ENCODE assay signal across 13 mouse cellular contexts in genomic region chr12:67045099-67045750, GRCm38 (mm10).
DNase-seq lines count a peak whose midpoint lies in the region; ATAC-seq and TF ChIP-seq lines count a peak whose summit lies in the region.
"Had no signal": no experiment of that assay in that cellular context is flagged by ENCODE, and none has a peak within 500 bp of the region (broad histone marks: within the 10 kb centered on the region; RNA-seq: fewer than 3 reads in every experiment).

No protein-coding gene starts in this region.

- H3K4me3 ChIP-seq in neural tube, embryonic 11.5 days (ENCODE audit: low read depth, low read length) = no peak overlapping the region
- H3K4me3 ChIP-seq in neural tube, embryonic 15.5 days (replicated peaks) = no peak overlapping the region
- H3K4me3 ChIP-seq in forebrain, embryonic 14.5 days (ENCODE audit: low read depth, low read length) = no peak overlapping the region
- no peak overlapping the region for H3K4me3 ChIP-seq in neural tube, embryonic 13.5 days
- no peak overlapping the region for H3K4me3 ChIP-seq in kidney, adult 2 months (ENCODE audit: insufficient read depth, low read depth, low read length)

- peak; percentile 16 for DNase-seq in neural tube, embryonic 11.5 days (ENCODE audit: low spot score)
- peak; percentile 70 for DNase-seq in forebrain, embryonic 14.5 days (ENCODE audit: low spot score)
- peak; percentile 29 to 67 for DNase-seq in layer of hippocampus, adult 18-20 months (ENCODE audit: low spot score in 2 of 2)
- DNase-seq in kidney, adult 9 months = no peak
- no peak for DNase-seq in adrenal gland, postnatal 4 days (ENCODE audit: low spot score in 2 of 2)
- DNase-seq in kidney, adult 2 months = no peak
- DNase-seq: adrenal gland, postnatal 25 days; cerebellum, adult 8-10 months; gastrocnemius, postnatal 25 days; kidney, adult 18-20 months; lung, adult 18-20 months had no signal

- no peaks in the 10 kb centered on the region for H3K36me3 ChIP-seq in neural tube, embryonic 11.5 days (ENCODE audit: control insufficient read depth, insufficient read depth, low read length)
- no peaks in the 10 kb centered on the region for H3K36me3 ChIP-seq in neural tube, embryonic 15.5 days
- H3K36me3 ChIP-seq in forebrain, embryonic 14.5 days (ENCODE audit: control insufficient read depth, insufficient read depth, low read length) = no peaks in the 10 kb centered on the region
- H3K36me3 ChIP-seq in neural tube, embryonic 13.5 days = no peaks in the 10 kb centered on the region
- H3K36me3 ChIP-seq in kidney, adult 2 months (ENCODE audit: control insufficient read depth, insufficient read depth, low read length) = no peaks in the 10 kb centered on the region

- no peaks in the 10 kb centered on the region for H3K4me1 ChIP-seq in neural tube, embryonic 11.5 days (ENCODE audit: control insufficient read depth, insufficient read depth, low read length)
- H3K4me1 ChIP-seq in neural tube, embryonic 15.5 days = 0 out of 2 replicates have a peak, but pooled peaks cover 2% of the 10 kb centered on the region
- no peaks in the 10 kb centered on the region; the same call in 1 of the 2 replicates for H3K4me1 ChIP-seq in forebrain, embryonic 14.5 days (ENCODE audit: control insufficient read depth, insufficient read depth, low read length)
- 0 out of 2 replicates have a peak, but pooled peaks cover 2% of the 10 kb centered on the region for H3K4me1 ChIP-seq in neural tube, embryonic 13.5 days (replicated peaks)
- no peaks in the 10 kb centered on the region for H3K4me1 ChIP-seq in kidney, adult 2 months (ENCODE audit: control insufficient read depth, insufficient read depth, low read length)

- no peaks in the 10 kb centered on the region for H3K27me3 ChIP-seq in neural tube, embryonic 11.5 days (ENCODE audit: control insufficient read depth, insufficient read depth, low read length)
- H3K27me3 ChIP-seq in neural tube, embryonic 15.5 days (replicated peaks) = no peaks in the 10 kb centered on the region
- no peaks in the 10 kb centered on the region for H3K27me3 ChIP-seq in forebrain, embryonic 14.5 days (replicated peaks; ENCODE audit: control insufficient read depth, insufficient read depth, low read length)
- H3K27me3 ChIP-seq in neural tube, embryonic 13.5 days = no peaks in the 10 kb centered on the region
- no peaks in the 10 kb centered on the region for H3K27me3 ChIP-seq in kidney, adult 2 months (replicated peaks; ENCODE audit: control insufficient read depth, insufficient read depth, low read length)

- no peak overlapping the region for H3K9ac ChIP-seq in neural tube, embryonic 11.5 days (ENCODE audit: low read length)
- no peak overlapping the region for H3K9ac ChIP-seq in neural tube, embryonic 15.5 days (replicated peaks)
- no peak overlapping the region for H3K9ac ChIP-seq in forebrain, embryonic 14.5 days (ENCODE audit: low read length)
- H3K9ac ChIP-seq in neural tube, embryonic 13.5 days = no peak overlapping the region

- no peak overlapping the region for H3K4me2 ChIP-seq in neural tube, embryonic 11.5 days (ENCODE audit: low read depth)
- no peak overlapping the region for H3K4me2 ChIP-seq in neural tube, embryonic 15.5 days
- H3K4me2 ChIP-seq in forebrain, embryonic 14.5 days (ENCODE audit: low read length) = no peak overlapping the region
- no peak overlapping the region for H3K4me2 ChIP-seq in neural tube, embryonic 13.5 days

- whole genome bisulfite sequencing in neural tube, embryonic 11.5 days = 70% methylated on average over 8 of the region's 8 CpGs
- 61% methylated on average over 8 of the region's 8 CpGs for WGBS in neural tube, embryonic 15.5 days
- WGBS in forebrain, embryonic 14.5 days = 57% methylated on average over 8 of the region's 8 CpGs
- WGBS in neural tube, embryonic 13.5 days = 60% methylated on average over 8 of the region's 8 CpGs
- 80% methylated on average over 8 of the region's 8 CpGs for WGBS in kidney, adult 2 months

- no peak for ATAC-seq in neural tube, embryonic 11.5 days (ENCODE audit: insufficient read depth, low FRiP score, low TSS enrichment)
- ATAC-seq in neural tube, embryonic 15.5 days (ENCODE audit: low FRiP score) = no peak
- ATAC-seq in forebrain, embryonic 14.5 days = peak; percentile 89
- ATAC-seq in neural tube, embryonic 13.5 days (ENCODE audit: low read depth) = 0 out of 2 replicates have a peak, but pooled peaks have one; percentile 27

- TF ChIP-seq CTCF in kidney, adult 2 months (conservative IDR thresholded peaks at IDR 0.05; ENCODE audit: insufficient read depth, insufficient read length, low read depth, low read length) = no peak

- no peak for TF ChIP-seq POLR2A in kidney, adult 2 months (IDR thresholded peaks at IDR 0.05; ENCODE audit: low read depth, low read length)

- H3K9me3 ChIP-seq in neural tube, embryonic 11.5 days (ENCODE audit: control insufficient read depth, low read length) = no peaks in the 10 kb centered on the region
- no peaks in the 10 kb centered on the region for H3K9me3 ChIP-seq in neural tube, embryonic 15.5 days (replicated peaks)
- H3K9me3 ChIP-seq in forebrain, embryonic 14.5 days (replicated peaks; ENCODE audit: control insufficient read depth, low read length) = no peaks in the 10 kb centered on the region
- no peaks in the 10 kb centered on the region for H3K9me3 ChIP-seq in neural tube, embryonic 13.5 days

- no peak overlapping the region for H3K27ac ChIP-seq in neural tube, embryonic 11.5 days (ENCODE audit: low read depth, low read length)
- no peak overlapping the region for H3K27ac ChIP-seq in neural tube, embryonic 15.5 days (replicated peaks)
- H3K27ac ChIP-seq in forebrain, embryonic 14.5 days (ENCODE audit: low read depth, low read length) = no peak overlapping the region; the same call in 1 of the 2 replicates
- H3K27ac ChIP-seq in neural tube, embryonic 13.5 days (replicated peaks) = no peak overlapping the region
- H3K27ac ChIP-seq in kidney, adult 2 months (ENCODE audit: insufficient read depth, low read depth, low read length) = no peak overlapping the region

Comparison
In these comparisons a context has a peak if more than half of its experiments do, and no peak if none do; other contexts are left out.
1. ATAC-seq: peak in forebrain, embryonic 14.5 days (single experiment) and neural tube, embryonic 13.5 days (single experiment); none in neural tube, embryonic 11.5 days (single experiment) and neural tube, embryonic 15.5 days (single experiment).
2. DNase-seq: peak in neural tube, embryonic 11.5 days (single experiment), forebrain, embryonic 14.5 days (single experiment) and layer of hippocampus, adult 18-20 months (2 of 2); none in kidney, adult 9 months (single experiment), adrenal gland, postnatal 4 days (0 of 2) and kidney, adult 2 months (single experiment).